Mouse (Mus musculus) forebrain, postnatal 0 days (tissue): ENCODE results near the gene Myom1. TPM values are rescaled to one million over a fixed set of nuclear protein-coding genes. Genes with fewer than 3 reads are reported as not detected.

Source experiments
- ATAC-seq: fragments of 200-750 bp; cut with Nextera tagmentation; 2 replicates; pipeline ENCODE4 v1.8.0; 2017; ENCODE audit warnings: mild to moderate bottlenecking, moderate library complexity
- DNase-seq: peaks from one replicate; pipeline ENCODE4 v3.0.0-alpha.2; 2015
- H3K27ac ChIP-seq: fragments of 300-500 bp; sonication (generic); 2 replicates; pipeline ENCODE4 v1.5.1; 2014; ENCODE audit warnings: low read depth, mild to moderate bottlenecking, antibody characterized with exemption, low read length, moderate library complexity, mixed read lengths
- H3K27me3 ChIP-seq: fragments of 300-500 bp; sonication (generic); 2 replicates; pipeline ENCODE4 v1.6.1; 2014; ENCODE audit warnings: mild to moderate bottlenecking, low read length, mixed read lengths; ENCODE audit not compliant: insufficient read depth
- H3K36me3 ChIP-seq: fragments of 300-500 bp; sonication (generic); 2 replicates; pipeline ENCODE4 v1.6.1; 2014; ENCODE audit warnings: mild to moderate bottlenecking, moderate library complexity; ENCODE audit not compliant: insufficient read depth
- H3K4me1 ChIP-seq: fragments of 300-500 bp; sonication (generic); 2 replicates; pipeline ENCODE4 v1.6.1; 2014; ENCODE audit warnings: antibody characterized with exemption; ENCODE audit not compliant: insufficient read depth
- H3K4me2 ChIP-seq: fragments of 300-500 bp; sonication (generic); 2 replicates; pipeline ENCODE4 v1.6.1; 2014; ENCODE audit warnings: low read depth, mild to moderate bottlenecking, moderate library complexity
- H3K4me3 ChIP-seq: fragments of 300-500 bp; sonication (generic); 2 replicates; pipeline ENCODE4 v1.5.1; 2014; ENCODE audit warnings: low read depth, low read length, mixed read lengths
- H3K9ac ChIP-seq: fragments of 300-500 bp; sonication (generic); 2 replicates; pipeline ENCODE4 v1.6.1; 2014; ENCODE audit warnings: mild to moderate bottlenecking
- H3K9me3 ChIP-seq: fragments of 300-500 bp; sonication (generic); 2 replicates; pipeline ENCODE4 v1.6.1; 2016; ENCODE audit warnings: low read length
- CTCF ChIP-seq: sonication (generic); IDR thresholded peaks from 2 replicates; pipeline ENCODE4 v1.5.1; 2016; ENCODE audit warnings: antibody characterized with exemption, control low read depth, low read depth
- WGBS: fragments of 180-500 bp; shearing (Covaris S2); extraction: QIAGEN DNeasy Blood & Tissue Kit; methylation state at CpG from one replicate; pipeline ENCODE4 v1.1.7; 2014; 5-methylcytosine and 5-hydroxymethylcytosine counted together
- polyA plus RNA-seq: library from polyadenylated mRNA; unstranded; fragments of >200 nt; fragmentation: Nextera tagmentation; extraction: Ambion mirVana; gene quantifications from 2 replicates; pipeline ENCODE4 v1.2.1, GENCODE M21; 2015
- total RNA-seq: library from RNA; depleted of rRNA; stranded (reverse); fragments of >200 nt; gene quantifications from 2 replicates; pipeline ENCODE4 v1.2.3, GENCODE M21; 2014

Myom1 gene
- total and polyA plus RNA-seq, 2 experiments from 2014 or later = 1.2 to 2.0 TPM

- DNase-seq (no peak), ATAC-seq (no peak)
- no peaks in the 10 kb centered on the region for H3K27me3 ChIP-seq
- no peak overlapping the region for H3K27ac ChIP-seq
- no peak overlapping the region for H3K9ac ChIP-seq
- H3K4me1 ChIP-seq = no peaks in the 10 kb centered on the region
- no peak overlapping the region for H3K4me3 ChIP-seq
- no peak overlapping the region for H3K4me2 ChIP-seq
- no peak for TF ChIP-seq CTCF
- WGBS = 90% methylated on average over 7 of the region's 7 CpGs
- no peaks in the 10 kb centered on the region for H3K9me3 ChIP-seq
- H3K36me3 ChIP-seq = no peaks in the 10 kb centered on the region
These were observed 125.2 kb downstream of the Myom1 start for GRCm38 (mm10) chr17:71127464-71128110.

- Histone ChIP-seq H3K4me2 (no peak overlapping the region), H3K27ac (no peak overlapping the region), H3K4me3 (no peak overlapping the region), H3K36me3 (no peaks in the 10 kb centered on the region), H3K4me1 (no peaks in the 10 kb centered on the region), H3K27me3 (no peaks in the 10 kb centered on the region), H3K9me3 (no peaks in the 10 kb centered on the region), H3K9ac (no peak overlapping the region)
- ATAC-seq (no peak), DNase-seq (no peak)
- TF ChIP-seq CTCF = no peak
- 68% methylated on average over 9 of the region's 9 CpGs for WGBS
These were observed 127.2 kb downstream of the Myom1 start for GRCm38 (mm10) chr17:71129489-71130261.

- Histone ChIP-seq H3K27me3 (no peaks in the 10 kb centered on the region), H3K9ac (no peak overlapping the region), H3K36me3 (no peaks in the 10 kb centered on the region), H3K27ac (no peak overlapping the region), H3K4me1 (no peaks in the 10 kb centered on the region), H3K4me3 (no peak overlapping the region), H3K4me2 (no peak overlapping the region), H3K9me3 (no peaks in the 10 kb centered on the region)
- no peak for ATAC-seq
- no peak for TF ChIP-seq CTCF
- DNase-seq = no peak
These were observed 129.8 kb downstream of the Myom1 start for GRCm38 (mm10) chr17:71132221-71132620.

GRCm38 (mm10) chr17:71132856-71133439 lies 130.5 kb downstream of the Myom1 start:
- no peaks in the 10 kb centered on the region for H3K9me3 ChIP-seq
- H3K27ac ChIP-seq = no peak overlapping the region
- H3K4me2 ChIP-seq = no peak overlapping the region
- DNase-seq (no peak), ATAC-seq (no peak)
- no peaks in the 10 kb centered on the region for H3K27me3 ChIP-seq
- 92% methylated on average over 11 of the region's 11 CpGs for WGBS
- H3K9ac ChIP-seq = no peak overlapping the region
- TF ChIP-seq CTCF = no peak
- no peaks in the 10 kb centered on the region for H3K36me3 ChIP-seq
- H3K4me1 ChIP-seq = no peaks in the 10 kb centered on the region
- H3K4me3 ChIP-seq = no peak overlapping the region

- Histone ChIP-seq H3K27ac (no peak overlapping the region), H3K27me3 (no peaks in the 10 kb centered on the region), H3K4me1 (no peaks in the 10 kb centered on the region), H3K36me3 (no peaks in the 10 kb centered on the region), H3K4me3 (no peak overlapping the region), H3K4me2 (no peak overlapping the region), H3K9ac (no peak overlapping the region), H3K9me3 (no peaks in the 10 kb centered on the region)
- DNase-seq = no peak
- no peak for TF ChIP-seq CTCF
- 90% methylated on average over 3 of the region's 3 CpGs for WGBS
- no peak for ATAC-seq
These were observed 132.1 kb downstream of the Myom1 start for GRCm38 (mm10) chr17:71134441-71134955.

- no peak overlapping the region for H3K4me3 ChIP-seq
- H3K36me3 ChIP-seq = no peaks in the 10 kb centered on the region
- no peaks in the 10 kb centered on the region for H3K4me1 ChIP-seq
- no peak overlapping the region for H3K27ac ChIP-seq
- H3K9me3 ChIP-seq = no peaks in the 10 kb centered on the region
- DNase-seq = no peak
- no peaks in the 10 kb centered on the region for H3K27me3 ChIP-seq
- no peak overlapping the region for H3K9ac ChIP-seq
- no peak for ATAC-seq
- TF ChIP-seq CTCF = no peak
- H3K4me2 ChIP-seq = no peak overlapping the region
- 82% methylated on average over 5 of the region's 5 CpGs for WGBS
These were observed 132.7 kb downstream of the Myom1 start for GRCm38 (mm10) chr17:71135108-71135507.

GRCm38 (mm10) chr17:71135866-71136265 lies 133.4 kb downstream of the Myom1 start:
- 84% methylated on average over 5 of the region's 5 CpGs for WGBS
- no peaks in the 10 kb centered on the region for H3K36me3 ChIP-seq
- DNase-seq = no peak
- no peak overlapping the region for H3K27ac ChIP-seq
- no peak for TF ChIP-seq CTCF
- no peaks in the 10 kb centered on the region for H3K27me3 ChIP-seq
- H3K4me1 ChIP-seq = no peaks in the 10 kb centered on the region
- H3K9me3 ChIP-seq = no peaks in the 10 kb centered on the region
- ATAC-seq = no peak
- H3K9ac ChIP-seq = no peak overlapping the region
- no peak overlapping the region for H3K4me2 ChIP-seq
- no peak overlapping the region for H3K4me3 ChIP-seq
